Mouse (Mus musculus): ENCODE measurements around the gene Col23a1. TPM values are rescaled to one million over a fixed set of nuclear protein-coding genes. Genes with fewer than 3 reads are reported as not detected.

Gene Col23a1
- polyA plus RNA-seq, 1 experiment from 2014 or later: 31.1 TPM

DNA sequence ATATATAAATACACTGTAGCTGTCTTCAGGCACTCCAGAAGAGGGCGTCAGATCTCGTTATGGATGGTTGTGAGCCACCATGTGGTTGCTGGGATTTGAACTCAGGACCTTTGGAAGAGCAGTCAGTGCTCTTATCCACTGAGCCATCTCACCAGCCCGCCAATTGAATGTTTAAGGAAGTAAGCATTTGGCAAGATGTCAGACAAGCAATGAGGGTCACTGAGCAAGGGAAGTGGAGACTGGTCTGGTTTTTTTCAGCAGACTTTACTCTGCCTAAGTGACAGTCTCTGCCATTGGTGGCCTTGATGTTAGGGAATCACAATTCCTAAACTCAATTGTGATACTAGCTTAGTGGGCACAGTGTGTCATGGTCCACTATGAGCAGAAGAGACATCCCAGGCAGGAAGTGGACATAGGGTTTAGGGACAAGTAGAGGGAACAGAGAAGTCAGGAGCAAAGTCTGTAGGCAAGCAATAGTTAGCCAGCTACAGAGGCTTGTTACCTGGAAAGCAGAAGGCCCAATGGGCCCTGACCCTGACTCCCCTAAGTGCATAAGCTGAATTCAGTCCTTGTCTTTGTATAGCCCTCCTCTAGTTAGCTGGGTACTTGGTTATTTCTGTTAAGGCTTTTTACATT, 305.1 kb downstream of the Col23a1 start:
- Histone ChIP-seq H3K9me3 (ENCODE audit: control insufficient read depth, low read length) (no peaks in the 10 kb centered on the region), H3K27me3 (replicated peaks; ENCODE audit: control insufficient read depth, insufficient read depth, low read length) (no peaks in the 10 kb centered on the region), H3K4me1 (replicated peaks; ENCODE audit: control insufficient read depth, insufficient read depth, low read length) (no peaks in the 10 kb centered on the region), H3K36me3 (ENCODE audit: control insufficient read depth, insufficient read depth, low read length) (peaks cover 96% of the 10 kb centered on the region), H3K9ac (ENCODE audit: low read length) (no peak overlapping the region), H3K27ac (ENCODE audit: low read depth) (no peak overlapping the region), H3K4me2 (ENCODE audit: low read length) (no peak overlapping the region), H3K4me3 (ENCODE audit: low read depth, low read length) (no peak overlapping the region)
- ATAC-seq (replicated peaks; ENCODE audit: low FRiP score, low TSS enrichment, low read depth) (no peak), DNase-seq (ENCODE audit: low spot score) (no peak)
- 58% methylated on average over 3 of the region's 3 CpGs for WGBS

DNA sequence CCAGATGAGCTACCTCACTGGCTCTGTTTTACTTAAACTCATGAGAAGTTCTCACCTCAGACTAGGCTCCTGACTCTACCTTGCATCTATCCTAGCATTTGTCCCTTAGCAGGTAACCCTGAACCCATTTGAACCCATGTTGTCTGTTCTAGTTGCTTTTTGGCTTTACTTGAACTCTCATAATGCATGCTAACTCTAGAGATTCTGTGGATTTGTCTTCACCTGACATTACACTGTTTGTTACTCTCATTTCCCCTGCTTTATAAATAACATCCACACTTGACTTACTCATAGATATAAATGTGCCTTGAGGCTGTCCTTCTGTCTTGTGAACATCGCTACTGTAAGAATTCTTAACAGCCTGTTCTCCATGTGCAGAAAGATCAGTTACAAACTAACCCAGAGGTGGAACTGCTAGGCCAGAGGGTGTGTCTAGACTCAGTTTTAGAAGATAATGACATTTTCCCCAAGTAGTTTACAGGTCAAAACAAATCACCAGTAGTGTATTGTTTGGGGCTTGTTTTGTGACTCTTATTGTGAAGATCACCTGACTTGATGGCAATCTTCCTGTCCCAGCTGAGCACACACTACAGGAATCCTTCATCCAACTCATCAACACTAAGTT, 305.9 kb downstream of the Col23a1 start:
- Histone ChIP-seq H3K36me3 (ENCODE audit: control insufficient read depth, insufficient read depth, low read length) (peaks cover 98% of the 10 kb centered on the region), H3K9ac (ENCODE audit: low read length) (no peak overlapping the region), H3K27ac (ENCODE audit: low read depth) (no peak overlapping the region), H3K4me2 (ENCODE audit: low read length) (no peak overlapping the region), H3K27me3 (replicated peaks; ENCODE audit: control insufficient read depth, insufficient read depth, low read length) (no peaks in the 10 kb centered on the region), H3K9me3 (ENCODE audit: control insufficient read depth, low read length) (no peaks in the 10 kb centered on the region), H3K4me1 (replicated peaks; ENCODE audit: control insufficient read depth, insufficient read depth, low read length) (no peaks in the 10 kb centered on the region), H3K4me3 (ENCODE audit: low read depth, low read length) (no peak overlapping the region)
- ATAC-seq (replicated peaks; ENCODE audit: low FRiP score, low TSS enrichment, low read depth) (no peak), DNase-seq (ENCODE audit: low spot score) (no peak)
- WGBS: 90% methylated on average over 1 of the region's 1 CpGs

DNA sequence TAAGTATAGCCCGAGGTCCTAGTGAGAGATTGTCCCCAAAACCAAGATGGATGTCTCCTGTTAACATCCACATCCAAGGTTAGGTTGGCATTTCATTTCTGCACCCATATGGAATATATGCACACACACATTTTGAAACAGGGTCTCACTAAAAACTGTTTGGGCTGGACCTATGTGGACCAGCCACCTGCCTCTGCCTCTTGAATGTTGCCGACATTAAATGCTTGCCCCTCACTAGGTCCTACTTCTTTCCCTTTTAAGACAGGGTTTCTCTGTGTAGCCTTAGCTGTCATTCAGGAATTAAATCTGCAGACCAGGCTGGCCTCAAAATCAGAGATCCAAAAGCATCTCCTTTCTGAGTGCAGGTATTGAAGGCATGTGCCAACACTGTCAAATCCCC, 307.8 kb downstream of the Col23a1 start:
- no peaks in the 10 kb centered on the region for H3K9me3 ChIP-seq (ENCODE audit: control insufficient read depth, low read length)
- H3K27ac ChIP-seq (ENCODE audit: low read depth): no peak overlapping the region
- no peak for DNase-seq (ENCODE audit: low spot score)
- no peaks in the 10 kb centered on the region for H3K27me3 ChIP-seq (replicated peaks; ENCODE audit: control insufficient read depth, insufficient read depth, low read length)
- no peak for ATAC-seq (replicated peaks; ENCODE audit: low FRiP score, low TSS enrichment, low read depth)
- H3K4me2 ChIP-seq (ENCODE audit: low read length): no peak overlapping the region
- H3K9ac ChIP-seq (ENCODE audit: low read length): no peak overlapping the region
- H3K36me3 ChIP-seq (ENCODE audit: control insufficient read depth, insufficient read depth, low read length): peaks cover 98% of the 10 kb centered on the region
- 73% methylated on average over 2 of the region's 2 CpGs for WGBS
- 0 out of 2 replicates have a peak, but pooled peaks cover 2% of the 10 kb centered on the region for H3K4me1 ChIP-seq (replicated peaks; ENCODE audit: control insufficient read depth, insufficient read depth, low read length)
- H3K4me3 ChIP-seq (ENCODE audit: low read depth, low read length): no peak overlapping the region

DNA sequence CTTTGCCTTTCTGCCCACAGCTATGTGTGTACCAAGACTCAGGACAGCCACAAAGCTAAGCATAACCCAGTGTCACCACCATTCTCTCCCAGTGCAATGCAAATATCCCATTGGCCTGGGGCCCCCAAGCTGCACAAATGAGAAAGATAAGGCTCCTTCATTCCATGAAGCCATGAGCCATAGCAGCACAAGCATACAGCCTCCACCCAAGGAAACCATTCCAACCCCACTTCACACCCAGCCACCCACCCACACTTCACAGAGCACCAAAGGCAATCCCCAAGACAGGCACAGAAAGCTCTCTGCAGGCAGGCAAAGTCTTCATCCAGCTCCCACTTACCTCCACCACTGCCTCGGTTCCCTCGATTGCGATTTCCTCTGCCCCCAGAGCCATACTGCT, 312.5 kb downstream of the Col23a1 start:
- 92% methylated on average over 3 of the region's 3 CpGs for WGBS
- H3K4me2 ChIP-seq (ENCODE audit: low read length): no peak overlapping the region
- H3K9me3 ChIP-seq (ENCODE audit: control insufficient read depth, low read length): no peaks in the 10 kb centered on the region
- peaks cover 25% of the 10 kb centered on the region for H3K4me1 ChIP-seq (replicated peaks; ENCODE audit: control insufficient read depth, insufficient read depth, low read length)
- H3K27me3 ChIP-seq (replicated peaks; ENCODE audit: control insufficient read depth, insufficient read depth, low read length): no peaks in the 10 kb centered on the region
- no peak overlapping the region for H3K4me3 ChIP-seq (ENCODE audit: low read depth, low read length)
- ATAC-seq (replicated peaks; ENCODE audit: low FRiP score, low TSS enrichment, low read depth): no peak
- H3K27ac ChIP-seq (ENCODE audit: low read depth): no peak overlapping the region
- peaks cover 81% of the 10 kb centered on the region for H3K36me3 ChIP-seq (ENCODE audit: control insufficient read depth, insufficient read depth, low read length)
- H3K9ac ChIP-seq (ENCODE audit: low read length): no peak overlapping the region
- no peak for DNase-seq (ENCODE audit: low spot score)

DNA sequence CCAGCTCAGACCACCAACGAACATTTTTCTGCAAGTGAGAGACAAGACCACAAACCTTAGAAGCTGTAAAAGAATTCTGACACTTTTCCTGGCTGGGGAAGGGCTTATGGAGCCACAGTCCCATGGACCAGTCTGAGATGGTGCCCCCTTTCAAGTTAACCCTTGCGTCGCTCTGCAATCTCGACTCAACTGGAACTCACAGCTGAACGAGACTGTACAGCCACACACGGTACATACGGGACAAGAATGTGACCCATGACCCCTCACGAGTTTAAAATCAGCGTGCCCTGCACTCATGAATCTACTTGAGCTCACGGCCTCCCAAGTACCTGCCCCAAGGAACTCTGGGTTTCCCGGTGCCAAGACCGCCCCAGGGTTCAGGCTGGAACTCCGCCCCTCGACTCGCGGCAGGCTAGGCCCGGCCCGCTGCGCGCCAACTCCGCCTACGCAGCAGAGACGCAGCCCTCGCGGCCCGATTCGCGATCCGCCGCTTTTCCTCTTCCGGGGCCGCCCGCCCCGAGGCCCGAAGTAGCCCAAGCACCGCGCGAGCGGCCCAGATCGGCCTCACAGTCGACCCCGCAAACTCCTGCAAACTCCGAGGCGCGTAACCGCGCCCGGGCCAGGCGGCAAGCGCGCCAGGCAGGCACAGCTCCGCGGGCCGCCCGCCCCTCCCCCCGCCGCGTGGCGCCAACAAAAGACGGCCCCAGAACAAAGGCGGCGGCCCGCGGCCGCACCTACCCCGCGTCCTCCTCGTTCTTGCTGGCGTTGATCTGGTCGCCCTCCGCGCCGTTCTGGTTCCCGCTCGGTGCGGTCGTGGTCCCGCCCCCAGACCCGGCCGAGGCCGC, 316.1 kb downstream of the Col23a1 start:
- H3K36me3 ChIP-seq (ENCODE audit: control insufficient read depth, insufficient read depth, low read length): peaks cover 45% of the 10 kb centered on the region
- under 1% methylated on average over 80 of the region's 81 CpGs for WGBS
- peak; percentile 86 for DNase-seq (ENCODE audit: low spot score)
- peak overlapping the region; percentile 85 for H3K4me3 ChIP-seq (ENCODE audit: low read depth, low read length)
- H3K4me1 ChIP-seq (replicated peaks; ENCODE audit: control insufficient read depth, insufficient read depth, low read length): peaks cover 29% of the 10 kb centered on the region
- peak; percentile 67 for ATAC-seq (replicated peaks; ENCODE audit: low FRiP score, low TSS enrichment, low read depth)
- peak overlapping the region; percentile 100 for H3K9ac ChIP-seq (ENCODE audit: low read length)
- no peaks in the 10 kb centered on the region for H3K9me3 ChIP-seq (ENCODE audit: control insufficient read depth, low read length)
- no peaks in the 10 kb centered on the region for H3K27me3 ChIP-seq (replicated peaks; ENCODE audit: control insufficient read depth, insufficient read depth, low read length)
- H3K27ac ChIP-seq (ENCODE audit: low read depth): peak overlapping the region; percentile 95
- peak overlapping the region; percentile 78 for H3K4me2 ChIP-seq (ENCODE audit: low read length)

DNA sequence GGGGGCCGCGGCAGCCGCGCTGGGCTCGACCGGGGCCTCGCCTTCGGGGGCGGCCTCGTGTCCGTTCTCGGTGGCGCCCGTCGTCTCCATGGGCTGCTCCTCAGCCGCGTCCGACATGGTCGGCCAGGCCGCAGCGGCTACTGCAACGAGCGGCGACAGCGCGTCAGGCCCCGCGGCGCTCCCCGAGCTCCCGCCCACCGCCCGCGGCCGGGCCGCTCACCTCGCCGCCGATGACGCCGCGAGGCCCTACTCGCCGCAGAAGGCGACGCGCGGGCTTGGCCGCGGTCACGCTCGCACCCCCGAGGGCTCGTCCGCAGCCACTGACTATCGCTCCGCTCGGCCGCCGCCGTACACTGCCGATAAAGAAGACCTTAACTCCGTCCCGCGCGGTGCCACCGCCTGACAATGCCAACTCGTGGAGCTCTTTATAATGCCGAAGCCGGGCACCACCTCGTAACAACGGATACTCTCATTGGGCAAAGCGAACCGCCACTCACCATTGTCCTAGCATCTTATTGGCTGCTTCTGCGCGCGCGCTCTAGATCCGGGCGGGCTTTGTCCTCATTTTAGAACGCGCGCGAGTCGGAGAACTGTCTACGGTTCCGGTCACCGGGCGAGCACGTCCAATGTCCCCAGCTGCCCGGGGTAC, 316.9 kb downstream of the Col23a1 start, which contains the start of gene Hnrnpab:
TSS of gene Hnrnpab (minus strand) at position 401 of the 649 bp plus-strand sequence.
- DNase-seq (ENCODE audit: low spot score) (peak; percentile 99), ATAC-seq (replicated peaks; ENCODE audit: low FRiP score, low TSS enrichment, low read depth) (peak; percentile 90)
- no peaks in the 10 kb centered on the region for H3K9me3 ChIP-seq (ENCODE audit: control insufficient read depth, low read length)
- peaks cover 29% of the 10 kb centered on the region for H3K4me1 ChIP-seq (replicated peaks; ENCODE audit: control insufficient read depth, insufficient read depth, low read length)
- H3K27ac ChIP-seq (ENCODE audit: low read depth): peak within 1 kb of the TSS; percentile 95
- peak within 1 kb of the TSS; percentile 85 for H3K4me2 ChIP-seq (ENCODE audit: low read length)
- H3K4me3 ChIP-seq (ENCODE audit: low read depth, low read length): peak within 1 kb of the TSS; percentile 85
- H3K36me3 ChIP-seq (ENCODE audit: control insufficient read depth, insufficient read depth, low read length): peaks cover 38% of the 10 kb centered on the region
- peak within 1 kb of the TSS; percentile 100 for H3K9ac ChIP-seq (ENCODE audit: low read length)
- WGBS: under 1% methylated on average over 91 of the region's 91 CpGs
- no peaks in the 10 kb centered on the region for H3K27me3 ChIP-seq (replicated peaks; ENCODE audit: control insufficient read depth, insufficient read depth, low read length)

DNA sequence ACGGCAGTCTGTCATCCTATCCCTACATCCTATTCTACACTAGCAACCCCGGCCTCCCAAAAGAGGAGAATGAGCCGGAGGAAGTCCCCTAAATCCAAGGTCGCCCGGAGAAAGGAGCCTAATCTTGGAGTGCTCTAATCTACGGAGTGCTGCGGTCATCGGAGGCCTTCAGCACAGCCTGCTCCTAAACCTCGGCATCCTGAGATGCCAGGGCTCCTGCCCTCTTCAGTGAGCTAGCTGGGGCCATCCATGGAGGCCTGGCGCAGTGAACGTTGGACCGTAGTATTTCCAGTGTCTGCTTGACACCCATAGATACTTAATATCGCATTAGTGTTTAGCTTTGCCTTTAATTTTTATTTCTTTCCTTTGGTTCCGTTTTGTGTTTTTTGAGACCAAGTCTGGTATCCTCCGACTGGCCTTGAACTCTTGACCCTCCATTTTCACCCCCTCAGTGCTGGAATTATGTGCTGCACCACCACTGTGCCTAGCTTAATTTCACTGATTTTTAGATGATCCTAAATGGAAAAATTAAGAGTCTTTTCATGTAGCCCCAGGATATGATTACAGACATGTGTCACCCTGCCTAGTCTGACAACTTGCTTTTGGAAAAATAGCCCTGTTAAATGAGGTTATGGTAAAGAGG, 317.5 kb downstream of the Col23a1 start:
- Histone ChIP-seq H3K4me3 (ENCODE audit: low read depth, low read length) (peak overlapping the region; percentile 85), H3K36me3 (ENCODE audit: control insufficient read depth, insufficient read depth, low read length) (peaks cover 31% of the 10 kb centered on the region), H3K27me3 (replicated peaks; ENCODE audit: control insufficient read depth, insufficient read depth, low read length) (no peaks in the 10 kb centered on the region), H3K27ac (ENCODE audit: low read depth) (peak overlapping the region; percentile 95), H3K9me3 (ENCODE audit: control insufficient read depth, low read length) (no peaks in the 10 kb centered on the region), H3K9ac (ENCODE audit: low read length) (peak overlapping the region; percentile 100), H3K4me2 (ENCODE audit: low read length) (peak overlapping the region; percentile 85), H3K4me1 (replicated peaks; ENCODE audit: control insufficient read depth, insufficient read depth, low read length) (peaks cover 29% of the 10 kb centered on the region)
- WGBS: 7% methylated on average over 15 of the region's 15 CpGs
- ATAC-seq (replicated peaks; ENCODE audit: low FRiP score, low TSS enrichment, low read depth): peak; percentile 42
- no peak for DNase-seq (ENCODE audit: low spot score)
